Mouse (Mus musculus) gastrocnemius, postnatal 14 days (tissue): ENCODE results near the gene Srgap2. TPM values are rescaled to one million over a fixed set of nuclear protein-coding genes. Genes with fewer than 3 reads are reported as not detected.
A peak's percentile ranks its signal among the peaks of the same experiment; 100 is the strongest.

Experiments
- DNase-seq: peaks from one replicate; pipeline ENCODE4 v3.0.0; 2021; ENCODE audit warnings: mixed read lengths
- intact Hi-C: fragments of 180-260 bp; cut with DNase I; formaldehyde crosslinking; loops from one replicate; pipeline ENCODE4 v1.15.1; 2025; ENCODE audit warnings: low total_unique reads
- total RNA-seq, 2 experiments: library from RNA; stranded (reverse); gene quantifications; 2 replicates each; pipeline ENCODE4 v1.2.3; 2021

The Srgap2 gene
- total RNA-seq, 2 experiments from 2014 or later = 21.2 to 21.5 TPM

- intact Hi-C loops = loop anchor here (5.0 kb wide), 1 partner anchor 101 kb away; no protein-coding TSS in a partner anchor
- DNase-seq = no peak
Observed at GRCm38 (mm10) chr1:131528561-131529166, 1.5 kb upstream of the Srgap2 start.

DNA sequence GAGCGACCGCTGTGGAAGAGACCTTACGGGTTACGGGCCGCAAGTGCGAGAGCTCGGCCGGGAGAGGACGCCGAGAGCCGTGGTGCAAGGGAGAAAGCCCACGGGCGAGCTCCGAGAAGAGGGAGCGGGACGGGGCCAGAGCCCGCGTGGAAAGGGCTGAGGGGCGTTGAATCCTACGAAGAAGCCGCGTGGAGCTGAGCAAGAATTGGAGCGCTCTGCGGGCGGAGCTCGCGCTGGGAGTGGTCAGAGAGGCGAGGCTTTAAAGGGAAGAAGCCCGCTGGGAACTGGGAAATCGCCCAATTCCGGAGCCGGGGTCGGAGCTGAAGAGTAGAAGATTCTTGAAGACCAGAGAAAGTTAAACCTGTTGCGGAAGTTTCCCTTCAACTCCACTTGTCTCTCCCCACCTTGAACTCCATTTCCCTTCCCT lies 942 bp upstream of the Srgap2 start:
- peak; percentile 72 for DNase-seq
- intact Hi-C loops = loop anchor here (5.0 kb wide), 1 partner anchor 101 kb away; no protein-coding TSS in a partner anchor

DNA sequence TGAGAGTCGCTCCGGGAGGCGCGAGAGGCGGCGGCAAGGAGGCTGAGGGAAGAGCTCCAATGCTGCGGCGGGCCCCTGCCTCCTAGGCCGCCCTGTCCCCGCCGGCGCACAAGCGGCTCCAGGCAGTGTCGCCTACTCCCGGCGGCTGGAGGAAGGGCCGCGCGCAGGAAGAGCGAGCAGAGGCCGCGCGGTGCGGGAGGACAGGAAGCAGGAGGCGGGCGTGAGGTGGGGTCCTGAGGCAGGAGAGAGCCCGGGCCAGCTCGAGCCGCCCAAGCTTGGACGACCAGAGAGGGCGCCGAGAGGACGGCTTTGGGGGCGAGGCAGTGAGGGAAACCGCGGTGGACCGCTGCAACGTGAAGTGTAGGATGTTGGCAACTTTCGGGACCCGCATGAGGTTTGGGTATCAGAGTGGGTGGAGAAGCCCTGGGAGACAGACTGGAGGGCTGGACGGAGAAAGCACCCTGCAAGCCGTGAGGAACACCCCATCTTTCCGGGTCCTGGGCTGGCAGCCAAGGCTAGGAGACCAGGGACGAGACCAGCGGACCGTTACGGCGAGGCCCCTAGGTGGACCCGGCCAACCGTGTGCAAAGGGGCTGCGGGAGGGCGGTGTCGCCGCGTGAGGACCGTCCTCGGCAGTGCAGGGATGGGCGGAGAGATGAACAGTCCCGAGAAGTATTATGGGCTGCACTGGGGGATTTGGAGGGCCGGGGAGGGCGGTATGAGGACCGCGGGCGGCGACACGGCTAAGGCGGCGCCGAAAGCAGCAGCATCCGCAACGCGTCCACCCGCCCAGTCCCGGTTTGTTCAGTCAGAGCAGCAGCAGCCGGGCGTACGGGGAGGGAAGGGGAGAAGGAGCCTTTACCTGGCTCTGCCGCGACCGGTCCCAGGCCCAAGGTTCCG lies 531 bp downstream of the Srgap2 start:
- intact Hi-C loops = loop anchor here (5.0 kb wide), 1 partner anchor 99 kb away; no protein-coding TSS in a partner anchor

GRCm38 (mm10) chr1:131525586-131526271 lies 1.4 kb downstream of the Srgap2 start:
- intact Hi-C loops = loop anchor here (5.0 kb wide), 1 partner anchor 98 kb away; no protein-coding TSS in a partner anchor
- DNase-seq = peak; percentile 43

More for the DNA sequence above, 531 bp downstream of the Srgap2 start:
- DNase-seq = peak; percentile 81

GRCm38 (mm10) chr1:131525101-131525585 lies 2.0 kb downstream of the Srgap2 start:
- intact Hi-C loops = loop anchor here (5.0 kb wide), 1 partner anchor 98 kb away; no protein-coding TSS in a partner anchor
- DNase-seq = peak; percentile 43

- no peak for DNase-seq
- intact Hi-C loops = no loop called here
Observed at GRCm38 (mm10) chr1:131523794-131524193, 3.4 kb downstream of the Srgap2 start.

DNA sequence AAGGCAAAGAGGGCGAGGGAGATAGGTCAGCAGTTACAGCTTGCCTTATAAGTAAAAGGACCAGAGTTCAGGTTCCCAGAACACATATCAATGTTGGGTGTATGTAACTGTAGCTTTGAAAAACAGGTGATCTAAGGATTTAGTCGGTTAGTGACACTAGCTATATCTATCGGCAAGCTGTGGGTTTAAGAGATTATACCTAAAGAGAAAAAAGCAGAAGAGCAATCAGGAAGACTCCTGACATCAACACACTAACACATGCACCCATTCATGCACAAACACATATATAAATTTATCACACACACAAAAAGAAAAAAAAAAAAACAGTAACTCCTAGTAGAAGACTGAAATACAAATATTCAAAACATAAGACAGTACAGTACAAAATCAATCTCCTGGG lies 10.6 kb downstream of the Srgap2 start:
- DNase-seq = no peak
- intact Hi-C loops = no loop called here

- intact Hi-C loops = no loop called here
- no peak for DNase-seq
Observed at GRCm38 (mm10) chr1:131514197-131514596, 13.0 kb downstream of the Srgap2 start.

DNA sequence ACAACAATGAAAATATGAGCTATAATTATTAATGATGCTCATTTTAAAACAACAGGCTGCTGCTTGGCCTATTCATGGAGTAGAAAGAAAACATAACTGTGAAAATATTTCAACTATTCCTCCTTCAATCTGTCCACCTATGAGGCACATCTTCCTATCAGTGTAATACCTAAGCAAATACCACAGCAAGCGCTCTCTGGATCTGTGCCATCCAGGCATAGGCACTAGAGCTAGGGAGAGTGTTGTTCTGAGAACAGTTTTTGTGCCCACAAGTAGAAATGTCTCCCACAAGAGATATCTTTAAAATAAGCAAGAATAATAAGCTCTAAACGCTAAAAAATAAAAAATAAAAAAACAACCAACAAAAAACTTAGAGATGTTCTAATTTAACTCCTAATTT lies 14.0 kb downstream of the Srgap2 start:
- no peak for DNase-seq
- intact Hi-C loops = no loop called here

- no peak for DNase-seq
- intact Hi-C loops = no loop called here
Observed at GRCm38 (mm10) chr1:131511661-131512500, 15.3 kb downstream of the Srgap2 start.

DNA sequence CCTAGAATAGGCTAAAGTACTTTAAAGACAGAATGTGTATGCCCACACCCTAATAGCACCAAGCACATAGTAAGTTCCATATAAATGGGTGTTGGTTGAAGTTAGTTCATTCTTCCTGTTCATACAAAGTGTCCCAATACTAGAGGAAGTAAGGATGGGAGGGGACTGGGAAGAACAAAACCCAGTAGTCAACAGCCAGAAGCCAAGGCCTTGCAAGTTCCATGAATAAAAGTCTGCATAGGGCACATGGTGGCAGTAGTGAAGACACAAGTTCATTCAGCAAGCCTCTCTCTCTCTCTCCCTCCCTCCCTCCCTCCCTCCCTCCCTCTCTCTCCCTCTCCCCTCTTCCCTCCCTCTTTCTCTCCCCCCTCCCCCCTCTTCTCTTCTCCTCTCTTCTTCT lies 16.0 kb downstream of the Srgap2 start:
- no peak for DNase-seq
- intact Hi-C loops = no loop called here

DNA sequence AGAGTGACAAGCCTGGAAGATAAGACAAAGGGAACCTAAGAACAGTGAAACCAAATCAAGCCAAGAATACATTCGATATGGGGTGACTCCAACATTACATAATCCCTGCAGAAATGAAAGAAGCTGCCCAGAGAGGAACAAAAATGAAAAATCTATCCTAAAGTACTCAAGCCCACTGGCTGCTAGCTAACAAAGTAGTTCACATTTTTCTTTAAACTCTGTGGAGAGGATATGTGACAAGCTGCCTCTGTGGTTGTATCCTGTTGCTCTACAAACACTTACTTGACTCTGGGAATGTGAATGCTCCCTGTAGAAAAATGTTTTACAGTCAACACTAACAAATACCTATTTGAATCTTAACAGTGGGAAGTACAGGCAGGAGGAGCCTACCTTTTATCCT lies 25.5 kb downstream of the Srgap2 start:
- DNase-seq = no peak
- intact Hi-C loops = no loop called here

DNA sequence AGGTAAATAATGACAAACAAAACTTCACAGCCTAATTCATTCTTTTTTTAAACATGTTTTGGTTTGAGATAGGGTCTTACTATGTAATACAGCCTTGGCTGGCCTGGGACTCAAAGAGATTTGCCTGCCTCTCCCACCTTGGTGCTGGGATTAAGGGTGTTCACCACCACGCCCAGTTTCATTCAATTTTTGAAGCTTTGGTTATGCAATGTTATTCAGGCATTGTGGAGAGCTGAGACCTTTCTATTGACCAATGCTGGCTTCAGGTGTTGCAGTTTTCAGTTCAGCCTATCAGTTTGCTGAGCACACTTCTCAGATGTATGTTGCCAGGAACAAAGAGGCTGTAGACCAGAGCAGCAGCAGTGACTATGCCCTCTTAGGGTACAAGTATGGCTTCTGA lies 28.9 kb downstream of the Srgap2 start:
- DNase-seq = no peak
- intact Hi-C loops = no loop called here

DNA sequence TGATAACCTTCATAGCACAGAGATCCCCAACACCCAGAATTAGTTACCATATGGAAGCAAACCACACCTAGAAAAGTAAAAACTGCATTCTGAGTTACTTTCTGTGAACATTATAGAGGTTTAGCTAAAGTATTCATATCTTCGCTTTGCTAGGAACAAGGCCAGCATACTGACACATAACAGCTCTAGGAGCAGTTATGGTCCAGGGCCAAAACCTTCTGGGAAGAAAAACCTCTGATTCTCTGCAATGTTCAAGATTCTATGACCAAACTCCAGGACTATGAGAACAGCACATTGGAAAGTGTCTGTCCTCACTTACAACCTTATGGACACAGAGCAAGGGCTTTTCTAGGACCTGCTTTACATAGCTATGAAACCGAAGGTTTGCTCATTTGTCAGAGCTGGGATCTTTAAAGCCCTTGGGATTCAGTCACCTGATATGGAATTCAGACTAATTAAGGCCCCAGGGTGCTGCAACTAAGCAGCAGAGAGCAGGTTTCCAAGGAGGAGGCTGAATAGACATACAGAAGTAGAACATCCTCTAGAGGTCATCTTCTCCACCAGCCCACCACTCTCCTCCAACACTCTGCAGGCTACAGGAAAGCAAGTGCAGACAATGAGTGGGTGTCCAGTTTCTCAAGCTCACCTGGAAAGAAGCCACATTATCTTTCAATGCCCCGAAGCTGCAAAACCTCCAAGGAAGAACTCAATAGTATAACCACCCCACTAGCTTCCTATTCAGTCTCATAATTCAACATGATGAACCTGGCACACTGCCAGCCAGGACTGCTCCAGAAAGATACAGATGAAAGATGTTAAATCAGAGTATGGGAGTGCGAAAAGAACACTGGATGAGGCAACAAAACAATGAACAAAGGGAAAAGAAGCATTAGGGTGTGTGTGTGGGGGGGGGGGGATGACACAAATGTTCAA lies 32.9 kb downstream of the Srgap2 start:
- intact Hi-C loops = no loop called here
- DNase-seq = peak; percentile 22

- intact Hi-C loops = no loop called here
- no peak for DNase-seq
Observed at GRCm38 (mm10) chr1:131492360-131492759, 34.8 kb downstream of the Srgap2 start.

DNA sequence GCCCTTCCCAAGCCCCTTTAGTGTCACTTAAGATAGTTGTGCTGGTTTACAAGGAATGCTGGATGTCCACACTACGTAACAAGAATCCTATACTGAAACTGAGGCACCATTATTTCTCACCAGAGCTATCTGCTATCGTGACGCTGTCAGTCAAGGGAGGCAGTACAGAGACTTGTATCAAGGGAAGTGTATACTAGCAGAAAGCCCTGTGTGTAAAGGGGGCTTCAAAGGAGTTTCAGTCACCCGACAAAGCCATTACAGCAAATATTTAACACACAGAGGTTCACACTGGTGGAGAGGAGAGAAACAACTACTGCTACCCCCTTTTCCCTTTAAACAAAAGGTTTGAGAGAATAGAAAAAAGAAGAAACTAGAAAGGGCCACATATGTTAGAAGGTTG lies 35.6 kb downstream of the Srgap2 start:
- no peak for DNase-seq
- intact Hi-C loops = no loop called here

- DNase-seq = no peak
- intact Hi-C loops = no loop called here
Observed at GRCm38 (mm10) chr1:131489312-131489711, 37.8 kb downstream of the Srgap2 start.
